Mouse (Mus musculus) embryo, embryonic 11.5 days (tissue): ENCODE results near the gene Ppp1r15b.

Experiments used
- DNase-seq: peaks from one replicate; pipeline ENCODE4 v3.0.0-alpha.2; 2012; ENCODE audit warnings: low read depth, low spot score

Ppp1r15b gene

DNA sequence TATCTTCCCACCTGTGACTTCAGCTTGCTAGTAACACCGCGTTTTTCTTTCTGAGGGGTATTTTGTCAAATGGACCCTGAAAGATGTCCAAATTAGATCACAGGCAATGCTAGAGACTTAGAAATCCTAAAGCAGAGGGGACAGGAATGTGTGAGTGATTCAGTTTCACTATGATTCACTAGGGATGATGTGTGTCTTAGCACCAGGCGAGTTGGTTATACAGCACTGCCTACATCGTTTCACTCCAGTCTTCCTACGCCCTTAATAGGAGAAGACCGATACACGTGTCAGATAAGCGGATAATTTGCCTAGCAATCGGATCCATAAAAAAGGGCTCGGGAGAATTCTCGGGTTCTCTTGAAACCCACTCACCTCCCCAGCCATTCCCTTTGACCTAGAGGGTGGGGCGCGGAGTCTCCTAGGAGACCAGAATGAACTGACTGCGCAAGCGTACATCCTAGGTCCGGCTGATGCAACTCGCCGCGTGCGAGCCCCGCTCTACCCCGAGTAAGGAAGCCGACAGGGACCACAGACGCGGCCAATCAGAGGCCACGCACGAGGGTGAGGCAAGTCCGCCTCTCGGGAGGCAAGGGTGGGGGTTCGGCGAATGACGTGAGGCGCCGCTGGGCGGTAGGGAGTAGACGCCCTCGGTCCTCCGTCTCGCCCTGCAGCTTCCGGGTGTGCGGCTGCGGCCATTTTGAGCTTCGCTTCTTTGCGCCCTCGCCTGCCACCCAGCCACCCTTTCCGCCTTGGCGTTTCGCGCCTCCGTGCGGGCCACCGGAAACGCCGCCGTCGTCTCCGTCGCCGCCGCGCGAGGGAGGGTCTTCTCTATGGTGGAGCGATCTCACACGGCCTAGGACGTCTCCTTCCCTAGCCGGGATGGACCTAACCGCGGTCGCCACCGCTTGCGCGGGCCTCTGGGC lies at the start of gene Ppp1r15b:
Gene Ppp1r15b (plus strand): TSS at position 506 of the 923 bp plus-strand sequence.
- DNase-seq: peak; percentile 96

DNA sequence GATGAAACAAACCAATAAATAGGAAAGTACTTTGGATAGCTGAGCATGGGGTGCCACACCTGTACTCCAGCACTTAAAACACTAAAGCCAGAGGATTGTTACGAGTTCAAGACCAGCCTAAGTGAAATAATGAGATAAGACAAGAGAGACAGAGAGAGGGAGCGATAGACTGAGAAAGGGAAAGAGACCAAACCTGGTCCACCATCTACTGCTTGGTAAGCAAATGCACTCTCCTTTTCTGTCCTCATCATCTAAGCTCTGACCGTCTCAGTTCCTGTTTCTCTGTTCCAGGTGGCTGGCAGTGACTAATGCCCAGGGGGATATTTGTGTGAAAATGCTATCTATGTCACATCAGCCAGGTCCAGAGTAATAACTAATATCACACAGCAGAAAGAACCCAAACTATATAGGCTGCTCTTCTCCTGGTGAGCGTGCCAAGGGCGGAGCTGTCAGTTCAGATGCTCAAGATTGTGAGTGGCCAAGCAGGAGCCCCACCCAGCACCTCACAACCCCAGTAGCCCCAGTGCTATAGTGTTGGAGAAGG lies 47.9 kb upstream of the Ppp1r15b start:
- DNase-seq: no peak

DNA sequence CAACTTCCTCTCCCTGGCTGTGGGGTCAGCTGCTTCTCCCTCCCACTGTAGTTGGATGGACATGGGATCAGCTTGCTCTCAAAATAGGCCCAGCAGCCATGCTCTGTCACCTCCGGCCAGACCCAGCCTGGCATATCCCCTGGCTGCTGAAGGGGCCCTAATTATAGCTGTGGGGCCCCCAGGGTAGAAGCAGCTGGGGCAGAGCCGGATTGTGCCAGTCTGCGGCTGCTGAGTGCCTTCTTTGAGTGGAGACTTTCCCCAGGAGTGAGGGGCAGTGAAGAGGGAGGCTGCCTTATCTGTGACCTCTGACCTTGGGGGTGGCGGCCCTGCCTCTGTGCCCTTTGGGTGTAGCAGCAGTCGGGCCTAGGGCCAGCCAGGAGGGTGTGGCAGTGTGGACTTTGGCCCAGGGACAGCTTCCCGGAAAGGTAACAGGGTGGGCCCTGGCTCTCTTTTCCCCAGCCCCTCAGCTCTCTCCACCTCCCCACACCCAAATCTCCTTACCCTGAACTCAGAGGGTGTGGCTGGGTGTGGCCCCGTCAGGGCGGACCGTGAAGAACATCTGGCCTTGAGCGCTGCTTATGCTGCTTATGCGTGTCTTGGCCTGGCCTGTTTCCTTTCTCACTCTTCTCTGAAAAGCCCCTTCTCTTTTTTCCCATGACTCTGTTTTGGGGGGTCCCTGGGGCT lies 46.9 kb upstream of the Ppp1r15b start:
- DNase-seq: no peak

GRCm38 (mm10) chr1:133084708-133085416 lies 46.1 kb upstream of the Ppp1r15b start:
- no peak for DNase-seq

GRCm38 (mm10) chr1:133085417-133085742 lies 45.6 kb upstream of the Ppp1r15b start:
- DNase-seq: no peak

DNA sequence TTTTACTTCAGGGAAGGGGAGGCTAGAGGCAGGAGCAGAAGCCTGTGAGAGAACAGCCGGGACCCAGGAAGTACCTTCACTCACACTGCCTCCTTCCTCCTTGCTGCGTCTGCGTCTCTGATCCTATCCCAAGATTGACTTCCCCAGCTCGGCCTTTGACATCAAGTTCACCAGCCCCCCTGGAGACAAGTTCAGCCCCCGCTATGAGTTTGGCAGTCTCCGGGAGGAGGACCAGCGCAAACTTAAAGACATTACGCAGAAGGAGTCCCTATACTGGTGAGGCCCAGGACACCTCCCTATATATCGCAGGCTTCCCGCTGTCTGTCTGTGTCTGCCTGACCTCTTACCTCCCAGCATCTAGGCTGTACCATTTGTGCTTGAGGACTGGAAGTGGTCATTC lies 44.1 kb upstream of the Ppp1r15b start:
- DNase-seq: no peak

- peak; percentile 59 for DNase-seq
Measured at GRCm38 (mm10) chr1:133087206-133087905, 43.6 kb upstream of the Ppp1r15b start.

GRCm38 (mm10) chr1:133088196-133088595 lies 42.7 kb upstream of the Ppp1r15b start:
- no peak for DNase-seq

DNA sequence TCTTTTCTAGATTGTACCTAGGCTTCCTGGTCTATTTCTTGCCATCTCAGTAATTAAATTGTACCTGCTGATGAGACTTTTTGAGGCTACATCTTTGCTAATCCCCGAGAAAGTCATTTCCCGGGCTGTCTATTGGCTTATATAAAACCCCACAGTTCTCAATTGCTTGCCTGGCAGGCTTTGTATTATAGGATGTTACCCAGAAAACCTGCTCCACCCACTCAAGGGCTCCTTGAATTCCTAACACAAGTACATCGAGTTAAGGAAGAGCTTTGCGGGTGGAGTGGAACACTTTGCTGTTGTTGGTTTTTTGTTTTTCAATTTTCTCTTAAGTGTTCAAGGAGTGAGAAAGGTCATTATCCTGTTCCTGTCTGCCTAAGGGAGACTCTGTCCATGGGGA lies 41.5 kb upstream of the Ppp1r15b start:
- DNase-seq: no peak

DNA sequence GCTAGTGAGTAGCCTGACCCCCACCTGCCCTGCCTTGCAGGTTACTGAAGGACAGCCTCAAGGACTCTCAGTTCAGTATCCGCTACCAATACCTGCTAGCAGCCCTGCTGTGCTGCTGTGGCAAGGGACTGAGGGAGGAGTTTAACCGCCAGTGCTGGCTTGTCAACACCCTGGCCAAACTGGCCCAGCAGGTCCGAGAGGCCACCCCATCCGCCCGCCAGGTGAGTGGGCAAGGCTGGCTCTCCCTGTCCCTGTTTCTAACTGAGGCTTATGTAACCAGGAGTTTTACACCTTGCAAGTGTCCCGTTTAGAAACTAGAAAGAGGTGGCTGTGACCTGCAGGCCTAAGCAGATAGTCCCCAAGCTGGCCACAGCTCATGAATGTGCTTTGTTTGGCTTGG lies 40.3 kb upstream of the Ppp1r15b start:
- no peak for DNase-seq

DNA sequence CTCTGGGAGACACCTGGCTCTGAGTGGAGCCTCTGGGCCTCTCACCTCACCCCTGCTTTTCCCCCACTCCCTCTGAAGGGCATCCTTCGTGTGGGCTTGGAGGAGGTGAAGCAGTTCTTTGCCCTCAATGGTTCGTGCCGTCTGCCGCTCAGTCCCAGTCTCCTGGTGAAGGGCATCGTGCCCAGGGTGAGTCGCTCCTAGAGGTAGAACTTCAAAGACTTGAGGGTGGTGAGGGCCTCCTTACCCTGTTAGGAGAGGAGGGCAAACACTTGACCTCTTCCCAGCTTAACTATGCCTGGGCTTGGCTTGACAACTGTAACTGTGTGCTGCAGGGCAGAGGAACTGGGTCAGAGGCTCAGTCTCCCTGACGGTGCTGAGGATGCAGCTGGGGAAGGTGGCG lies 39.5 kb upstream of the Ppp1r15b start:
- DNase-seq: no peak

DNA sequence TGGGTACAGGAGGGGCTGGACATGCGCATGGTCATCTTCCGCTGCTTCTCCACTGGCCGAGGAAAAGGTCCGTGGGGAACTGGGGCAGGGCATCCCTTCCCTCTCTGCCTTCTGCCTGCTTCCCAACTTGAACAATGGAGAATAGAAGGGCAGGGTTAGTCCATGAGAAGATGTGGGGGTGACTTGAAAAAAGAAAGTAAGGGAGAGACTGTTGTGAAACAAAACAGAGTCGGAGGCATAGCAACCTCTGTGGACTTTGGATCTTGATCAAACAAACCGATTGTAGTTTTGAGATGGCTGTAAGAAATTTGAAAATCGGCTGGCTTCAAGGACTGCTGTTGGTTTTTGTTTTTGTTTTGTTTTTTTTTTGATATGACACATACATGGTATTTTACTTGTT lies 37.2 kb upstream of the Ppp1r15b start:
- no peak for DNase-seq

- DNase-seq: peak; percentile 69
Measured at GRCm38 (mm10) chr1:133100980-133101798, 29.8 kb upstream of the Ppp1r15b start.

- no peak for DNase-seq
Measured at GRCm38 (mm10) chr1:133102108-133102507, 28.8 kb upstream of the Ppp1r15b start.

DNA sequence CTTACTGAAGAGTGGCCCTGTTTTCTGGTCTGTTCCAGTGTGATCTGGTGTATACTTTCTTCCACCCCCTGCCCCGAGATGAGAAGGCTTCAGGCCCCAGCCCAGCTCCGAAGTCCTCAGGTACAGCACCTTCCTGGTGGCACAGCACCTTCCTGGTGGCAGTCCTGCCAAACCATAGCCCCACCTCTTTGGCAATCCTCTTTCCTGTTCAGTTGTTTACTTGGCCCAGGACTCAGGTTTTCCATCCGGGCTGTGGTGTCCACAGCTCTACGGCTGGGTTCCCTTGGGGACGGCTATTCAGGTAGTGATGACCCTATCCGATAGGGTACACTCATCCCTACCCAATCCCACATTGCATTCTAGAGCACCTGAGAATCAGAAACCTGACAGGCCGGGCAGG lies 27.6 kb upstream of the Ppp1r15b start:
- no peak for DNase-seq

GRCm38 (mm10) chr1:133103871-133104270 lies 27.1 kb upstream of the Ppp1r15b start:
- no peak for DNase-seq

DNA sequence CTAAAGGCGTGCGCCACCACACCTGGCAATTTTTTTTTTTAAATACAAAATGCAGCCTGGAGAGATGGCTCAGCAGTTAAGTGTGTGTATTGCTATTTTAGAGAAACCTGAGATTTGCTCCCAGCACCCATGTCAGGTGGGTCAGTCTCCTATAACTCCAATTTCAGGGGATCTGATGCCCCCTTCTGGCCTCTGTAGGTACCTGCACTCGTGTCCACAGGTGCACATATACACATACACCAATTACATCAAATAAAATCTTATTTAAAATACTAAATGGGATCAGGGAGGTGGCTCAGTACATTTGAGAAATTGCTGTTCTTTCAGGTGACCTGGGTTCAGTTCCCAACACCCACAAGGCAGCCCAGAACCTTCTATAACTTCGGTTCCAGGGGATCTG lies 14.8 kb upstream of the Ppp1r15b start:
- DNase-seq: no peak

DNA sequence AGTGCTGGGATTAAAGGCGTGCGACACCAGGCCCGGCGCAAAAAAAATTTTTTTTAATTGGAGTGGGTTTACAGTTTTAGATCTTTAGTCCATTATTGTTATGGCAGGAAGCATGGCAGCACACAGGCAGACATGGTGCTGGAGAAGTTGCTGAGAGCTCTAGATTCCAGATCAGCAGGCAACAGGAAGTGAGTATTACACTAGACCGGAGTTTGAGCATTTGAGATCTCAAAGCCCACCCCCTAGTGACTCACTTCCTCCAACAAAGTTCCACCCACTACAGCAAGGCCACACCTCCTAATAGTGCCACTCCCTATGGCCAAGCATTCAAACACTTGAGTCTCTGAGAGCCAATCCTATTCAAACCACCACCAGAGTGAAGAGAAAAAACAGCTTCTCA lies 12.8 kb upstream of the Ppp1r15b start:
- DNase-seq: no peak

DNA sequence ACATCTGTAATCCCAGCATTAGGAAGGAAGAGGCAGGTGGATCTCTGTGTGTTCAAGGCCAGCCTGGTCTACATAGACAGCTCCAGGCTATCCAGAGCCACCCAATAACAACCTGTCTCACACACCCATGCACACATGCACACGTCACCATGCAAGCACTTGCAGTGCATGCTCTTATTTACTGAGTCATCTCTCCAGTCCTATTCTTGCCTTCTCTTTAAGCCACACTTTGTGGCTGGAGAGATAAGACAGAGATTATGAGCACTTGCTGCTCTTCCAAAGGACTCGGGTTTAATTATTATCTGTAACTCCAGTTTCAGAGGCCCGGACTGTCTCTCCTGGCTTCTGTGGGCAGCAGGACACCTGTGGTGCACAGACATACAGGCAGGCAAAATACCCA lies 12.1 kb upstream of the Ppp1r15b start:
- no peak for DNase-seq

GRCm38 (mm10) chr1:133119931-133120712 lies 10.8 kb upstream of the Ppp1r15b start:
- no peak for DNase-seq
